Mouse (Mus musculus) urinary bladder, postnatal 25 days (tissue): ENCODE data around the gene Cypt1.

Source experiments
- DNase-seq: peaks from one replicate; pipeline ENCODE4 v3.0.0; 2022; ENCODE audit warnings: low spot score

Cypt1 gene

GRCm38 (mm10) chrX:16522569-16522968 lies at the start of gene Cypt1:
Gene Cypt1 (plus strand): TSS chrX:16522869.
- no peak for DNase-seq

- no peak for DNase-seq
Observed at GRCm38 (mm10) chrX:16546806-16547205, 24.1 kb downstream of the Cypt1 start.

GRCm38 (mm10) chrX:16557061-16557460 lies 34.4 kb downstream of the Cypt1 start:
- no peak for DNase-seq

- no peak for DNase-seq
Observed at GRCm38 (mm10) chrX:16558501-16558900, 35.8 kb downstream of the Cypt1 start.
